Mouse (Mus musculus) E14TG2a.4 (cell line): Measurements from ENCODE around the gene Grb14.

ENCODE experiments used
- CTCF ChIP-seq: conservative IDR thresholded peaks from 2 replicates; pipeline ENCODE4 v1.5.1; 2014; ENCODE audit warnings: low read length
- NANOG ChIP-seq: IDR thresholded peaks from 2 replicates; pipeline ENCODE4 v1.6.1; 2014; ENCODE audit warnings: borderline replicate concordance, low read length, mixed read lengths

- TF ChIP-seq CTCF (no peak), NANOG (no peak)
Observed at GRCm38 (mm10) chr2:65052191-65053012, 27.6 kb upstream of the Grb14 start.
